Mouse (Mus musculus) c-Kit-positive CD71-positive TER-119-positive erythroid progenitor cells, embryonic 14.5 days (primary cell): ENCODE results near the gene Gm17267.
"Not testable (repeated sequence)": the region's sequence is repeated elsewhere in the genome, so short reads cannot be mapped to it uniquely, and the experiment has no call there.

Source experiments
- DNase-seq: peaks from one replicate; pipeline ENCODE4 v3.0.0-alpha.2; 2013; ENCODE audit warnings: low spot score

Gene Gm17267

DNA sequence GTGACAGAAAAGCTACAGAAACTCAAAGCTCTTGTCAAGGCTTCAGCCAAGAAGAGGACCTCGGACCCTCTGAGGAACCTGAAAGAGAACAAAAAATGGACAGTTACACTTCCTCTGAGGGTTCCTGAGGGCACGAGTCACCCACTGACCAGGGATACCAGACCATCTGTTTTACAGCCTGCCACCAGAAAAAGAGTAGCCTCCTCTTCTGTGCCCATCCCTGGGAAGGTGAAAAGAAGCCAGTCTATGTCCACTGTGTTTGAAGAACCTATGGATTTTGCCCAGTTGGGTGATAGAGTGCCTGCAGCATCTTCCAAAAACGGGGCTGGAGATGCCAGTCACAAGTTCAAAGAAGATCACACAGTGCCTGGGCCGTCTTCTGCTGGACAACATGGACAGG, at the start of gene Gm17267:
Gene Gm17267 (plus strand): TSS at position 301 of the 400 bp plus-strand sequence.
- DNase-seq = not testable (repeated sequence)
